Mouse (Mus musculus) thymus, adult 2 months (tissue): ENCODE measurements at regions not wholly inside any gene's neighbourhood (a gene's known extent, or its start where the extent isn't known, plus 50 kb on each side); places are given as distances from the start of the nearest gene placed in this dataset.

Experiments used
- DNase-seq: peaks from one replicate; pipeline ENCODE4 v3.0.0; 2021
- H3K27ac ChIP-seq: fragments of 200-500 bp; 2 replicates; pipeline ENCODE4 v1.5.1; 2012; ENCODE audit warnings: low read length, control low read depth; ENCODE audit not compliant: control insufficient read depth, insufficient read depth
- H3K27me3 ChIP-seq: fragments of 200-500 bp; 2 replicates; pipeline ENCODE4 v1.6.1; 2012; ENCODE audit warnings: mild to moderate bottlenecking, low read length, moderate library complexity, mixed read lengths; ENCODE audit not compliant: control insufficient read depth, insufficient read depth
- H3K36me3 ChIP-seq: fragments of 200-500 bp; 2 replicates; pipeline ENCODE4 v1.6.1; 2012; ENCODE audit warnings: mild to moderate bottlenecking, low read length, moderate library complexity; ENCODE audit not compliant: control insufficient read depth, insufficient read depth
- H3K4me1 ChIP-seq: fragments of 200-500 bp; replicated peaks from 2 replicates; pipeline ENCODE4 v1.6.1; 2012; ENCODE audit warnings: low read length; ENCODE audit not compliant: control insufficient read depth, insufficient read depth
- H3K4me3 ChIP-seq: fragments of 200-500 bp; 2 replicates; pipeline ENCODE4 v1.5.1; 2012; ENCODE audit warnings: mild to moderate bottlenecking, low read length, control low read depth, moderate library complexity; ENCODE audit not compliant: control insufficient read depth, insufficient read depth
- CTCF ChIP-seq: fragments of 200-500 bp; IDR thresholded peaks from 2 replicates; pipeline ENCODE4 v1.5.1; 2012; ENCODE audit warnings: mild to moderate bottlenecking, control low read depth, low read length, moderate library complexity, borderline replicate concordance; ENCODE audit not compliant: control insufficient read depth, poor library complexity, insufficient read depth; ENCODE audit errors: extremely low read depth
- POLR2A ChIP-seq: fragments of 200-500 bp; IDR thresholded peaks from 2 replicates; pipeline ENCODE4 v1.6.1; 2012; ENCODE audit warnings: mild to moderate bottlenecking, low read length, control low read depth, moderate library complexity; ENCODE audit not compliant: control insufficient read depth, poor library complexity, insufficient read depth; ENCODE audit errors: extremely low read depth
- WGBS: fragments of 180-500 bp; shearing (Covaris S2); methylation state at CpG from one replicate; pipeline ENCODE4 v1.1.7; 2018; 5-methylcytosine and 5-hydroxymethylcytosine counted together

DNA sequence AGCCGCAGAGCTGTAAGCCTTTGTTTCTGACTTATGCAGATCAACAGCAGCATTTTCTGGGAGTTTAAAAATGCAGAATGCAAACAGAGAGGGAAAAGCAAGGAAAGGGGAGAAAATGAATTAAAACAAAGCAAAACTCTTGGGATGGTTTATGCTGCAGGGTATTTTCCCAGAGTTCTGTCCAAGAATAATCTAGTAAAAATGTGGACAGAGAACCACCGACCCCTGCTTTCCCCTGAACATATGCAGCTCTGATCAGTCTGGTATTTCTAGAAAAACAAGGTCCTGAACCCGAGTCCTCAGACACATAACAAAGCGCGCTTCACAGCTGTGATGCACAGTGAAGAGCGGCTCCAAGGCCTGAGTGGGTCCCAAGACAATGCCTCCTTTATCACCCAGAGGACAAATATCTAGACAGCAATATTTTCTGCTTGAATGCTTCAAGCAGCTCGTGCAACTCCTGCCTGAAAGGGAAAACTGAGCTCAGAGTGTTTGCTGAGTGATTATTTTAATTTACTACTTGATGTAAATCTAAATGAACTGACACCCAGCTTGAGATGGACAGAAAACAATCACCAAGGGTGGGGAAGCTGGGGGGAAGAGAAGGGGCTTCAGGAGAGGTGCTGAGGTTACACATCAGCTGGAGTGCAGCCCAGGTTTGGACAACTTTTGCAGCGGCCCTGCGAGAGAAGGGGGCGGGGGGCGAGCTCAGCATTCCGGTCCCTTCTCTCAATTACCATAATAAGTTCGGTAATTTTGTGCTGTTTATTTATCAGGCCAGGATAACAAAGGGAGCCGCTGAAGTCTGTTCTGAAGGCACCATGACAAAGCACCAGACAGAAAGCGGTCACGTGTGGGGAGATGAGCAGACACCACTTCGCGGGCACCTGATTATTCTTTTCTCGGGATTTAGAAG, 853.6 kb downstream of the 5730522E02Rik start:
- no peak for TF ChIP-seq POLR2A
- TF ChIP-seq CTCF = no peak
- no peaks in the 10 kb centered on the region for H3K36me3 ChIP-seq
- H3K27me3 ChIP-seq = no peaks in the 10 kb centered on the region
- no peak overlapping the region for H3K4me3 ChIP-seq
- H3K4me1 ChIP-seq = no peaks in the 10 kb centered on the region
- DNase-seq = no peak
- 43% methylated on average over 19 of the region's 19 CpGs for WGBS
- H3K27ac ChIP-seq = no peak overlapping the region

- TF ChIP-seq POLR2A (no peak), CTCF (no peak)
- WGBS = 83% methylated on average over 2 of the region's 2 CpGs
- H3K4me1 ChIP-seq = no peaks in the 10 kb centered on the region
- no peak overlapping the region for H3K4me3 ChIP-seq
- no peaks in the 10 kb centered on the region for H3K36me3 ChIP-seq
- H3K27me3 ChIP-seq = no peaks in the 10 kb centered on the region
- no peak for DNase-seq
- no peak overlapping the region for H3K27ac ChIP-seq
Measured at GRCm38 (mm10) chr11:25335667-25336066, 874.9 kb downstream of the 5730522E02Rik start.

- Histone ChIP-seq H3K27me3 (no peaks in the 10 kb centered on the region), H3K4me3 (no peak overlapping the region), H3K27ac (no peak overlapping the region), H3K4me1 (no peaks in the 10 kb centered on the region), H3K36me3 (no peaks in the 10 kb centered on the region)
- WGBS = 96% methylated on average over 4 of the region's 4 CpGs
- DNase-seq = no peak
- TF ChIP-seq POLR2A (no peak), CTCF (no peak)
Measured at GRCm38 (mm10) chr11:25330696-25331095, 879.9 kb downstream of the 5730522E02Rik start.

DNA sequence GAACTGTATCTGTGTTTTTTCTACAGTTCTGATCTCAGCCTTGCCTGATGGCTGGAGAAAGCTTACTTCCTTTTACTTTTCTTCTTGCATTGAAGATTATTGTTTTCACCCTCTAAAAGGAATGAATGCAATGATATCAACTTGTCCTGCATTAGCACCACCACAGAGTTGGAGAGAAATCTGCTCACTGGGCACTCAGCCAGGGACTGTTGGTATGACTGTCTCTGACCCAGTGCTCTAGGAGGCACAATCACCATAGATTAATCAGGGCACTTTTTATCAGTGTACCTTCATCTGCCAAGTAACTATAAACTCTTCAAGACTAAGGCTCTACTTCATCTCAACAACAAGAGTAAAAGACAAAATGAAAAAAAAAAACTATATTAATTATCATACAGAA, 888.1 kb downstream of the 5730522E02Rik start:
- no peaks in the 10 kb centered on the region for H3K4me1 ChIP-seq
- TF ChIP-seq CTCF (no peak), POLR2A (no peak)
- no peak overlapping the region for H3K27ac ChIP-seq
- DNase-seq = no peak
- no peaks in the 10 kb centered on the region for H3K27me3 ChIP-seq
- H3K4me3 ChIP-seq = no peak overlapping the region
- H3K36me3 ChIP-seq = no peaks in the 10 kb centered on the region

- Histone ChIP-seq H3K27me3 (no peaks in the 10 kb centered on the region), H3K4me3 (no peak overlapping the region), H3K4me1 (no peaks in the 10 kb centered on the region), H3K36me3 (no peaks in the 10 kb centered on the region), H3K27ac (no peak overlapping the region)
- no peak for DNase-seq
- WGBS = 74% methylated on average over 4 of the region's 4 CpGs
- no peak for TF ChIP-seq CTCF
- no peak for TF ChIP-seq POLR2A
Measured at GRCm38 (mm10) chr11:25321494-25321893, 889.1 kb downstream of the 5730522E02Rik start.

DNA sequence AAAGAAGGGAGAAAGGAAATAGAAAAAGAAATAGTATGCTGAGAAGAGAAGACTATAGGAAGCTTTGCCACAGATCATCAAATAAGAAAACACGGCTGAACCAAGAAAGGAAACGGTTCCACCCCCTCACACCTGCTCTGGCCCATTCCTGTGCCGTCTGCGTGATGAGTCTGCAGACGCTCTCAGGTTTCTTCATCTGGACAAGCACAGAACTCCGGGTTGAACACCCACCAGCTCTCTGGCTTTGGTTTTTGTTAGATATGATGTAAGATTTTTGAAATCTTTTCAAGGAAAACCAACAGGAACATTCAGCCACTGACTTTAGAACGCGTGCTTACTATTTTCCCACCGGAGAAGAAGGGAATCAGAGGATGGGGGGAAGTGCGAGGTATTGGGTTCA, 895.9 kb downstream of the 5730522E02Rik start:
- H3K4me1 ChIP-seq = no peaks in the 10 kb centered on the region
- no peaks in the 10 kb centered on the region for H3K27me3 ChIP-seq
- DNase-seq = no peak
- H3K4me3 ChIP-seq = no peak overlapping the region
- no peaks in the 10 kb centered on the region for H3K36me3 ChIP-seq
- TF ChIP-seq POLR2A (no peak), CTCF (no peak)
- H3K27ac ChIP-seq = no peak overlapping the region
- WGBS = 84% methylated on average over 10 of the region's 10 CpGs

GRCm38 (mm10) chr11:25313879-25314278, 896.7 kb downstream of the 5730522E02Rik start:
- Histone ChIP-seq H3K4me1 (no peaks in the 10 kb centered on the region), H3K36me3 (no peaks in the 10 kb centered on the region), H3K27ac (no peak overlapping the region), H3K27me3 (no peaks in the 10 kb centered on the region), H3K4me3 (no peak overlapping the region)
- no peak for DNase-seq
- TF ChIP-seq CTCF (no peak), POLR2A (no peak)
- WGBS = 86% methylated on average over 8 of the region's 8 CpGs
